Mouse (Mus musculus): ENCODE results near the gene Nenf.

Nenf gene

DNA sequence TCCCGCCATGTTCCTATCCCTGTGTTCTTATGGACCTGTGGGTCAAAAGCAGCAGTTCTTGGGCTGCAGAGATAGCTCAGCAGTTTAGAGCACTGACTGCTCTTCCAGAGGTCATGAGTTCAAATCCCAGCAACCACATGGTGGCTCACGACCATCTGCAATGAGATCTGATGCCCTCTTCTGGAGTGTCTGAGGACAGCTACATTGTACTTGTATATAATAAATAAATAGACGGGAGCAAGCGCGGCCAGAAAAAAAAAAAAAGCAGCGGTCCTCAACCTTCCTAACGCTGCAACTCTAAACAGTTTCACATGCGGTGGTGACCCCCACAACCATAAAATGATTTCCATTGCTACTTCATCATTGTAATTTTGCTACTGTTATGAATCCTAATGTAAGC is 1.2 kb downstream of the Nenf start:
- no peak for DNase-seq

DNA sequence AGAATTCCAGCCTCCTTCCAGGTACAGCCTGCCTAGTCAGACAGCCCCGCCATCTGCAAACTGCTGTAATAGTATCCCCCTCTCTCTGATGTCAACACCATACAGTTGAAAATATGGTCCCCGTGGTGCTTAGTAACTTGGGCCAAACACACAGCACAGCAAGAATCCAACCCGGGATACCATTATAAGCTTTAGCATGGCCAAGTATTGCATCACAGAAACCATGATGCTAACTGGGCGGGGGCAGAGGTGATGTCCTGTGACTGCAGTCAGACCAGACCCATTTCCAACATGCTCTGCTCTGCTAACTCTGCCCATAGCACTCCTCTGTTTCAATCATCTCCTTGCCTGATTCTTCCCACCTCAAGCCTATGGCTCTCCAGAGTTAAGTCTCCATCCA is 4.1 kb downstream of the Nenf start:
- DNase-seq = no peak

DNA sequence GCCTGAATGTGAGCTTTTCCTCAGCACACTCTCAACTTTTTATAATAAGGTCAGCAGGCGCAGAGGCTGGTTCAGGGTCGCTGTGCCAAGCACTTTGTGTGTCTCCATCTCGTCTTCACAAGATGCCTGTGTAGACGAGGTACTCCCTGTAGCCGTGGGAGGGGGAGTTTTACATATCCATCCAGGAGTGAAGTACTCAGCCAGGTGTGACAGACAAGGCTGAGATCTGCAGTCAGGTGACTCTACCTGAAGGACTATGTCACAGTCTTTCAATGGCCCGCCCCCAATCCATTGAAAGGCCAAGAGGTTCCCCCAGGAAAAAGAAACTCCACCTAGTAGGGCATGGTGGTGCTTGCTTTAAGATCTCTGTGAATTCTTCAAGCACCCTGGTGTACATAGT is 4.8 kb downstream of the Nenf start:
- no peak for DNase-seq

DNA sequence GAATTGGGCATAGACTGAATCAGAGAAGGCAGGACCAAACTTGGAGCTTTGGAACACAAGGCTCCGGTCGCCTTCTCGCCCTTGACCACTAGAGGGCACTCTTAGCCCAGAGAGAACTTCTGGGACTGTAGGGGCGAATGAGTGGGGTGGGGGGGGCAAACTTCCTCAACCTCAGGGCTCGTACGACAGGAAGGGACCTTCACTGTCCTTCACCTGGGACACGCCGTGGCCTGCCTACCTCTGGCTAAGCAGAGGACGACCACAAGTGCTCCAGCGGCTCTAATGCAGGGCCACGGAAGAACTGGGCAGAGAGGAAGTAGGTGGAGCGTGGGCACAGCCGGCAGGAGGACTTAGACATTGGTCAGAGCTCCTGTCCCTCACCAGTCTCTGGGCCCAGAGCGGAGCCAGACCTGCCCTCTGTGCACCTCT is 5.5 kb downstream of the Nenf start:
- peak; percentile 85 for DNase-seq

DNA sequence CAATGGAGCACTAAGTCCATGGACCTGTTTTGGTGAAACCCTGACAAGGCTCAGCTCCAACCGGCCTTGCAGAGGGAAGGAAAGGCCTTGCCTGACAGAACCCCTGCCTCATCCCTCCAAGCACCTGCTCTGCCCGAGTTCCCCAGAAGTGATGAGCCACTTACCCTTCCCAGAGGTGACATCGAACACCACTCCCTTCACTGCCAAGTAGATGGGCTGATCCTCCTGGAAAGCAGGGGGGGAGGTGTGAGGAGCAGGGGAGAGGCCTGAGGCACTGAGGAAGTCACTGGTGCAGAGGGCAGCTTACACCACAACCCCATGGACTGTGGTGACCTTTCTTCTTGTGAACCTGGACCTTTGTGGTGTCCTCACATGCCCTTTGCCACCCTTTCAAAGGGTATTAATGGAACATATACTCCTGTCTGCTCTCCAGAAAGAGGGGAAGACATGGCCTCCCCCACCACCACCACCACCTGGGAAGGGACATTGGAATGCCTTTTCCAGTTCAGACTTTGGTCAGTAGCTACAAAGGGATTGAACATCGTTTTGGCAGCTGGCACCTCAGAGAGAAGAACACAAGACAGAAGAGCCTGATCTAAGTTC is 6.6 kb downstream of the Nenf start:
- no peak for DNase-seq

DNA sequence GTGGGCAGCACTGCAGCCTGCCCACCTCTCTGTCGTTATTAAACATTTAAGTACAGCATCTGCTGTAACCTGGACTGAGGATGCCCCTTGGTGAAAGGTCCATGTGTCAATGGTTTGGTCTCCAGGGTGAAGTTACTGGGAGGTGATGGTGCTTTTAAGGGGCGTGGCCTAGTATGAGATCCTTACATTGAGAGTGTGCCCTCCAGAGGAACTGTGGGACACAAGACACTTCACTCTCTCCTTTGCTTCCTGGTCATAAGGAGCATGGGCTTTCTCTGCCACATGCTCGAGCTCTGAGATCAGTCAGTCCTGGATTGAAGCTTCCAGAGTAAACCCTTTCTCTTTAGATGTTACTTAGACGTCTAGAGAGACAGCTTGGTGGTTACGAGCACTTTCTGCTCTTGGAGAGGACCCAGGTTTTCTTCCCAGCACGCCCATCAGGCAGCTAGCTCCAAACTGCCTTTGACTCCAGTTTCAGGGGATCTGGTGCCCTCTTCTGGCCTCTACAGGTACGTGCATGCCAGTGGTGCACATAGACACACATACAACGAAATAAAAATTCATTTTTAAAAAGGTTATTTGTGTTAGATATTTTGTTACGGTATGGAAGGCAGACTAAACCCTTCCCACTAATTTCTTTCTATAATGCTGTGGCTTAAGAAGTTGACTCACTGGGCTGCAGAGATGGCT is 10.1 kb downstream of the Nenf start:
- DNase-seq = no peak

DNA sequence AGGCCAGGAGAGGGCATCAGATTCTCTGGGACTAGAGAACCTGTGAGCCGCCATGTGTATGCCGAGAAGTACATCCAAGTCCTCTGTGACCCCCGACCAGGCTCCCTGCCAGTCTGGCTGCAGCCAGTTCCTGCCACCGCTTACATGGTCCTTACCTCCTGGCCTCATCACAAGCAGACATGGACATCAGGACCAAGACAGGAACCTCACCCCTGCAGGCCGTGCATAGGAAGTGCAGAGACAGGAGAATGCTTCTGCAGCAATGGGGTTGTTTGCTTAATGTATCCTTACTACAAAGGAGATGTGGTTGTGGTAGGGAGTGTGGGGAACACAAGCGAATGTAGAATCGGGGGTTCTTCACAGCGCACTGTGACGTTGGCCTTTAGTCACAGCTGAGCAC is 11.7 kb downstream of the Nenf start:
- no peak for DNase-seq

DNA sequence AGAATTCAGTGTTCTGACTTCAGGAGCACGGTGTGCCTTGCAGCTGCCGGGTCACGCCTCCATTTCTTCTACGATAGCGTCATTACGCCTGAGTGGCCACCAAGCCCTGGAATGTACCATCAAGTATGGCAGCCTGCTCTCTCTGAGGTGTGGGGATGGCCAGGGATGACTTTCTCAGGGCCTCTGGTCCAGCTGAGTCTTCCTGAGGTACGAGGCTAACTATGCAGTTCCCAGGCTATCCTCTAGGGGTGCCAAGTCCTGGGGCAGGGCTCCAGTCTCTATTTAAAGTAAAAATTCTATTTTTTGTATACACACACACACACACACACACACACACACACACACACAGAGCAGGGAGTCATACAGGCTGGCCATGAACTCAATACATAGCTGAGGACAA is 12.4 kb downstream of the Nenf start:
- DNase-seq = no peak

DNA sequence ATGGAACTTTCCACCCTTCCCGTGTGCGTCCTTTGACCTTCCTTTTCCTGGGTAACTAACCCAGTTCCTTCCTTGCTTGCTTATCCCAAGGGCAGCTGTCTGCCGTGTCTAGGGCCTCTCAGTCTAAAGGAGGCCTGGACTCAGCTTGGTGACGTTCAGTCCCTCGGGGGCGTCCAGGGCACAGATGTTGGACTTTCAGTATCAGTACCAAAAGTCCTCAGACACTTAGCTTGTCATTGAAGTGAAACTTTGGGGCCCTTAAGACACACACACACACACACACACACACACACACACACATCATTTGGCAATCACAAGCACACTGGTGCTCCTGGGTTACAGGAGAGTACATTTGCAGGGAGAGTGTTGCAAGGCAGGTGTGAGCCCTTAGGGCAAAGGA is 13.8 kb downstream of the Nenf start:
- DNase-seq = no peak

DNA sequence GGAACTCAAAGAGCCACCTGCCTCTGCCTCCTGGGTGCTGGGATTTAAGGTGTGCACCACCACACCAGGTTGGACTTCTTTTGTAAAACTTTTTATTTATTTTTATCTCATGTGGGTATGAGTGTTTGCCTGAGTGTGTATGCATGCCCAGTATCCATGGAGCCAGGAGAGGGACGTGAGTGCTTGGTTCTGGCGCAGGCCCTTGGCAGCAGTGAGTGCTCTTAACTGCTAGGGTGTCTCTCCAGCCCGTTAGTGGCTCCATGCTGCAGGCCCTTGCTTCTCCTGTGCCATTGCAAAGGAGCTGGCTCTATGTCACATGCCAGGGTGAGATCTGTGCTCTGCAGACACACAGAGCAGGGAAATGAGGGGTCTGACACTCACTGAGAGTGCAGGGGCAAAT is 14.3 kb downstream of the Nenf start:
- no peak for DNase-seq

DNA sequence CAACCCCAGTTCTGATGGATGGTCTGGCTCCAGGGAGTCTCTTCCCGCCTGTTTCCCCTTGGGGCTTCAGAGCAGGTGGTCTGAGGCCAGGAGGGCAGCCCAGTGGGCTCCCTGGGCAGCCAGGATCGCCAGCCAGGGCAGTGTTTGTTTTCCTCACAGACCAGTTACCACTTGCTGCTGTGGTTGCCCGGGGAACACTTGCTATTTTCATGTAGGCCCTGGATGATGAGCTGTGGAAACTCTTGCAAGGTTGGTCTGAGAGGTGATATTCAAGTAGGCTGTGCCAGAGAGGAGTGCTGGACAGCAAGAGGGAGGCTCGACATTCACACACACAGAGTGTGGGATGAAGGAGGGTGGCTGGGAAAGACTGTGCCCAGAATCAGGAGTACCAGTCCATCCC is 16.1 kb downstream of the Nenf start:
- DNase-seq = no peak

DNA sequence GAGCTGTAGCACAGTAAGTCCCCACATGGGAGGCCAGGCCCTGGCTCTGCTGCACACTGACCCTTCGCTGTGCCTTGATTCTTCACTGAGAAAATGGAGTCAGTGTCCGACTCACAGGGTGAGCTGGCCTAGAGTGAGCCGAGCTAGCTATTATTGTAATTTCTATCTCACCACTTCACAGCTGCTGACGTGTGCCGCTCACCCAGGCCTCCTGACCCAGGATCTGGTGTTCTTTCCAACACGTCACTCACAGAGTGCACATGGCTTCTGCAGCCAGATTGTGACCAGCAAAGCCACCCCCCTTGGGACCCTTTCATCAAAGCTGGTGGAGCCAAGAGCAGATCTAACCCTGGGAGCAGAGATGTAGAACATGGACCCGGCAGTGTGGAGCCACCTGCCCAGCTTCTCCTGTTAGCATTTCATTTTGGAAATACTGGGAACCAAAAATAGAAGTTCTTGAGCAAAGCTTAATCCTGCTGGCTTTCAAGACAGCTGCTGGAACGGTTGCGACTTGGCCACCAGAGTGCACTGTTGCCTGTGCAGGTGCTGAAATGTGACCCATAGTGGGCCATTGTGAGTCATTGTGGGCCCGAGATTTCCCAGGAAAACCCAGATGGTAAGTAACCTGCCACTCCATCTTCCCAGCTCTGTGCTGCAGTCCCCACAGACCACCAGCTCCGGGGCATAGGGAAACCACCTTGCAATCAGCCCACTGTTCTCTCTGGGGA is 18.6 kb downstream of the Nenf start:
- DNase-seq = no peak

DNA sequence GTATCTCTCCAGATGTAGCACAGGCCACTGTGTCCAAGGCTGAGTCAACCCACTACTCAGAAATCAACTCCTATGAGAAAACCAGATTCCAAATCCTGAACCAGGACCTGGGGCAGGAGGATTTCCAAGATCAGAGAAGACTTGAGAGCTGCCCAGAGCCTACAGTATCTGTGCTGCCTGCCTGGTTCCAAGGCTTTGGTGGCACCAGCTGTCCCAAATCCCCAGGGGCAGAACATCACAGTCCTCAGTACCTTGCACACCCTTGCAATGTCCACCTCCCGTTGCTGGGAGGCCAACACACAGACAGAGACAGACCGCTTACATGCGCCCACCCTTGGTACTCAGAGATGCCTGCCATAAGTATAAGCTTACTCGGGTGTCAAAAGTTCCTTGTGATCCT is 19.7 kb downstream of the Nenf start:
- no peak for DNase-seq

DNA sequence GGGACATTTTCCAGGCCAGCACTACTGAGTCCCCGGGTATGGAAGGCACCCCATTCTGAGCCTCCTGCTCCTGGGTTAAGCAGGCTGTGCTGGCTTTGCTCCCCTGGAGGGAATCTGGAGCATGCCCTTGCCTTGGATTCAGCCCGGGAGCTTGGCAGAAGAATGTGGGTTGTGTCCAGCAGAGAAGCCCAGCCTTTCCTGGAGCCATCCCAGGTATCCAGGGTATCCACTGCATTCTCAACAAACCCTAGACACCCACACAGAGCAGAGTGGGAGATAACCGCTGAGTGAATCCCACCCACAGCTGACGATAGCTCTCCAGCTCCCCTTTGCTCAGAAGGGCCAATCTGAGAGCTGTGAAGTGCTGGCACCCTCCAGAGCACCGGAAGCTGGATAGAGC is 21.5 kb downstream of the Nenf start:
- DNase-seq = no peak

DNA sequence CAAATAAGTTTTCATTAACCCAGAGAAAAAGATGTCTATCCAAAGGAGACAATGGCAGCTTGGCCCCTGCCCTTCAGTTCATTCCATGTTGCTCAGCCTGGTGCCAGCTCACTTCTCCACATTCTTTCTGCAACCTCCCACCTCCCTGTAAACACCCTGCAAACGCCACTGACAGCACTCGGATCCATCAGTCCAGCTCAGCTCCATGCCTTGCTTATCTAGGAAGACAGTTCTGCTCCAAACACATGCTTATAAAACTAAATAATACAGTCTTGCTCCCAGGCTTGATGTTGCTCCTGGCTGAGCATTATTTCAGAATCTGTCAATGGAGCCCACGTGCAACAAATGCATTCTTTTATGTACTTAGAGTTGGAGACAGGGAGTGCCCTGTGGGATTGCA is 22.2 kb downstream of the Nenf start:
- no peak for DNase-seq

DNA sequence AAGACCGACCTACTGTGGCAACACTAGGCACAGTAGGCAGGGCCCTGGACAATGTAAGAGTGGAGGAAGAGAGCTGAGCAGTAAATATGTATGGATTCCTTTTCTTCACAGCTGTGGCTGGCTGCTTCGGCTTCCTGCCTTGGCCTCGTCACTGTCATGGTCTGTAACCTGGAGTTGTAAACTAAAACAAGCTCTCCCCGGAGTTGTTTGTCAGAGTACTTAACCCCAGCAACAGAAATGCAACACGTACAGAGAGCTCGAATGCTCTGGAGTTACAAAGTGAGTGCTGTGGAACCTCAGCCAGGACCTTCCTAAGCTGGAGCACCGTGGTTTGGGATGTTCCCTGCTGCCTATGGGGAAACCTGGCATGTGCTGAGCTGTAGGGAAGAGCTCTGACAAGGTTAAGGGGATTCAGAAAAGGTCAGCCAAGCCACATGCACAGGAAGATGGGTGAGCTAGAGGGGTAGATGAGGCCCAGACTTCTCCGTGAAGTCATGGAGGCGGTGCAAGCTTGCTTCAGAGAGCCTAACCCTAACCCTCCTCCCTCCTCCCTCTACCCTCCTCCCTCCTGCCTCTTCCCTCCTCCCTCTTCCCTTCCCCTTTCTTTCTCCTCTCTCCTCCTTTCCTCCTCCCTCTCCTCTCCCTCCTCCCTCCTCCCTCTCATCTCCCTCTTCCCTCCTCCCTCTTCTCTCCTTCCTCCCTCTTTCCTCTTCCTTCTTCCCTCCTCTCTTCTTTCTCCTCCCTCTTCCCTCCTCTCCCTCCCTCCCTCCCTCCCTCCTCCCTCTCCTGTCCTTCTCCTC is 23.8 kb downstream of the Nenf start:
- DNase-seq = no peak

DNA sequence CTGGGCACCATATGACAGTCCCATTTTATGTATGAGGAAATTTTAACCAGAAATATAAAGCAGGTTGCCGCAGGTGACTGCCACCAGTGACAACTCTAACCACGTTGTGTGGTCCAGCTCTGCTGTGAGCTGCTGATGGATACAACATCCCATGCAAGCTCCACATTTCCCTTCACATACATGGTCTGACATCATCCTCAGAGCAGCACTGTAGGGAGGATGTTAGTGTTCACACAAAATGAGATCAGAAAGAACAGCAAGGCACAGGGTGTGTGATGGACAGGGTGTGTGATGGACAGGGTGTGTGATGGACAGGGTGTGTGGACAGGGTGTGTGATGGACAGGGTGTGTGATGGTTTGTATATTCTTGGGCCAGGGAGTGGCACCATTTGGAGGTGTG is 24.9 kb downstream of the Nenf start:
- no peak for DNase-seq

DNA sequence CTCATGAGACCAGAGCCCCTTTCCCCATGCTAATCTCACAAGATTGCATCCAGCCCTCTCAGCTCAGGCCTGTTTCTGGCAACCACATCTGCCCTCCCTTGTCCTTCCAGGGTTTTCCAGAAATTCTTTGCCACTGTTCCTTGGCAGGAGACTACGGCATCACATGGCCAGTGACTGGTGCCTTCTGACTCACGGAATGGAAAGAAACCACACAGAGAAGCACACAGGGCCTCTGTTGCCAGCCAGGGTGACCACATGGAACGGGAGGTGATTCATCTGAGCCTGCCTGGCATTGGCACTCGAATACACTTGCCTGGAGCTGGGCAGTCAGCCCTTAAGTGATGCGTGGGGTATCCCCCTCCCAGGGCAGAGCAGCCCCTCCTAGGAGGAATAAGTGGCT is 25.6 kb downstream of the Nenf start:
- no peak for DNase-seq

DNA sequence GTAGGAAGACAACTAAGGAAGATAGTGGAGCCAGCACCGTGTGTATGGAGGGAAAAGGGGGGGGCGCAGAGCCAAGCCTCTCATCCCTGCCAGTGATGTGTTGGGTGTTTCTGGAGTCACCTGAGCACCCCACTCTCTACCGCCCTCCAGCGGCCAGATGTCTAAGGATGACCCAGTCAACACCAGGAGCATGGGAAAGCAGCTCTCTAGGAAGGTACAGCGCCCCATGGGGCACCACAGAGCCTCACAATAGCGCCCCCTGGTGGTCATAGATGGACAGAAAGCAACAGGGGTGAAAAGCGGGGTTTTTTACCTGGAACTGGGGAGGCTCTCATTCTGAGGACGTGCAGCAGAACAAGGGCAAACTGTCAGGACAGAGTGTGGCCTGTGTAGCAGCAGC is 29.2 kb downstream of the Nenf start:
- DNase-seq = peak; percentile 73

DNA sequence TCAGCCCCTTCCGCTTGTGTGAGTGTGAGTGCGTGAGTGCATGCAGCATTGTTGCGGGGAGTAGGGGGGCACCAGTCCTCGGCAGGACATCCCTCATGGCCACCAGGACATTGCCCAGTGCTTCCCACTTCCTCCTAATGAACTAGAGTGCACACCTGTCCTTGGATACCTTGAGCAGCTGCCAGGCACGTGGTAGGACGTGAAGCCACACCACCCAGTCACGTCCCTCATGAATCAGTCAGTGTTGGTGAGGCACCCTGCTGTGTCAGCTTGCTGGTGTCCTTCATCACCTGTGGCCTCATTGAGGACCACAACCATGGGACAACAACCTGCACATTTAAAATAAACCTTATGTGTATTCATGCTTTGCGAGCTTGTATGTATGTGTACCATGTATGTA is 33.5 kb downstream of the Nenf start:
- no peak for DNase-seq

DNA sequence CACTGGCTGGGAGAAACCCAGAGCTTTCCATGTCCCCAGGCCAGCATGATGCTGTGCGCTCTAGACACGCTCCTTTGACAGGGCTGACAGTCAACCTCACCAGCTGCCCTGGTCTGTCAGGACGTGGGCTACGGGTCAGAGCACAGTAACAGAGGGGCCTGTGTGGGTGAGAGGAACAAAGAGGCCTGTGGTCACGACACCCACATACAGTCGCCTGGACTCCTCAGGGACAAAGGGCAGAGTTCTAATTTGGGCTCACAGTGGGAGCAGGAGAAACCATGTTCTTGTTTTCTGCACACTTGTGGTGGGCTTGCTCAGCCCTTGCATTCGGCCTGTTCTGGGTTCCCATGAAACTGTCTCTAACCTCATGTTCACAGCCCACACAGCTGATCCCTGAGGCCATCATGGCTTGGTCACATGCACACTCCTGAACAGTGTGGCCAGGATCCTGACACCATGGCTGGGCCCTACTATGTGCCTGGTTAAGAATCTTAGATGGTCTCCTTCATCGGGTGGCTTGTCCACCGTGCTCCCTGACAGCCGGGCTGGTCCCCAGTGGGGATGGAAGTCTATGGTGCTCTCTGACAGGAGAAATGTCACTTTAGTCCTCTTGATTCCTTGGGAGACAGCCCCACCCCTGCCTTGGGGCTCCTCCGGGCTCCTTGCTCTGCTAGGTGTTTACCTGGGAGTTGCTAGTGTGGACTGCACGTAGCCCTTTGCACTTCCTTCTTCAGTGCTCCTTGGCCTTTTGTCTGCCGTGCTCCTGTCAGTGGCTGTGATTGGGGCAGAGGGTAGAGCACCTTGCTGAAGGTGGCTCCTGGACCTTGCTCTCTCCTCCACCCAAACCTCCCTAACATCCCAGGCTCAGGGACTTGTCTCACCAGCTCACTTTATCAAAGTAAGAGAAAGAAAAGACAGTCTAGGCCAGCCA is 34.6 kb downstream of the Nenf start:
- DNase-seq = no peak

DNA sequence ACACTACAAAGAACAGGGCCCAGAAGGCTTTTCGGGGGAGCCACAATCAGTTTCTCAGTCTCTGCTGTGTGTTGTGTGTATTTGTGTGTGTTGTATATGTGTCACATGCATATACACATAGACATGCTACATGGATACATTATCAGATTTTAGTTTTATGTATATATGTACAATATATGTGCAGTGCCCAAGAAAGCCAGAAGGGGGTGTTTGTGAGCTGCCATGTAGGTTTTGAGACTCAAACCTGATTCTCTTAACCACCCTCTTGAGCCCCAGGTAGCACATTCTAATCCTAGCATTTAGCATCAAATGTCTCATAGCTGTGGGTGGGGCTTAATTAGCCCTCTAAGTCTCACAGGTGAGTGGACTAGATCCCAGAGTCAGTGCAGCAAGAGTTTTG is 35.7 kb downstream of the Nenf start:
- DNase-seq = no peak

DNA sequence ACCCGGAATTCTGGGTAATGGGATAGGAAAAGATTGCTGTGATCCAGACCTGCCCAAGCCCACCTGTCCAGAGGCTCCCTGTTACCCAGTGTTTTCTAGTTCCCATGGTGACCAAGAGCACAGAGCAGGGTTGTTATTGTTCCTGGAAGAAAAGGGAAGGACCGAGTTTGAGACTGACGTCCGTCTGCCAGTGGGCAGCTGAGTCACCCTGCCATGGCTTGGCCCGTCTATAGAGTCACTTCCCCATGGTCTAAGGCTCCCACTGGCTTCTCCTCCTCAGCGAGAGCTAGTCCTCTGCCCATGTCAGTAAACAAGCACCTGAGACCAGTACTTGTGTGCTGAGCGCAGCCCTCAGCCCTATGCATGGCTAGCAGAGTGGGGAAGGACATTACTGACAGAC is 36.8 kb downstream of the Nenf start:
- no peak for DNase-seq

All from liver (tissue).